Mouse (Mus musculus) B cell, adult (primary cell): ENCODE data around the gene B3glct. TPM values are rescaled to one million over a fixed set of nuclear protein-coding genes. Genes with fewer than 3 reads are reported as not detected.

ENCODE experiments used
- total RNA-seq: library from RNA; stranded (reverse); gene quantifications from 4 replicates; pipeline ENCODE4 v1.2.4, GENCODE M21; 2023; ENCODE audit not compliant: inconsistent age

Gene B3glct
- total RNA-seq, result 2.8 to 6.2 TPM (median 3.5 TPM) in 4 replicates

GRCm38 (mm10) chr5:149678100-149678989 lies at the start of gene B3glct:
Gene B3glct (plus strand): TSS chr5:149678230.

GRCm38 (mm10) chr5:149636075-149636920 lies 41.7 kb upstream of the B3glct start, which contains the start of gene Hsph1:
Gene Hsph1 (minus strand): TSS chr5:149636376.

Other genes with a start within 250 kb of the B3glct start
- gene Tex26, start 238.6 kb upstream of the B3glct start, total RNA-seq, result not detected in 4 replicates
- gene Wdr95, start 149.6 kb upstream of the B3glct start, total RNA-seq, result not detected in 4 replicates
- 152 to 263 TPM (median 184 TPM) in 4 replicates for gene Hsph1, start 41.9 kb upstream of the B3glct start, total RNA-seq